Mouse (Mus musculus) thymus, postnatal 36 days (tissue): ENCODE measurements around the gene Dda1.
"Not testable (repeated sequence)": the region's sequence is repeated elsewhere in the genome, so short reads cannot be mapped to it uniquely, and the experiment has no call there.

Experiments
- DNase-seq, 2 experiments: peaks; one replicate each; pipeline ENCODE4 v3.0.0; 2022; ENCODE audit warnings: mixed read lengths in 2 of 2

The Dda1 gene

DNA sequence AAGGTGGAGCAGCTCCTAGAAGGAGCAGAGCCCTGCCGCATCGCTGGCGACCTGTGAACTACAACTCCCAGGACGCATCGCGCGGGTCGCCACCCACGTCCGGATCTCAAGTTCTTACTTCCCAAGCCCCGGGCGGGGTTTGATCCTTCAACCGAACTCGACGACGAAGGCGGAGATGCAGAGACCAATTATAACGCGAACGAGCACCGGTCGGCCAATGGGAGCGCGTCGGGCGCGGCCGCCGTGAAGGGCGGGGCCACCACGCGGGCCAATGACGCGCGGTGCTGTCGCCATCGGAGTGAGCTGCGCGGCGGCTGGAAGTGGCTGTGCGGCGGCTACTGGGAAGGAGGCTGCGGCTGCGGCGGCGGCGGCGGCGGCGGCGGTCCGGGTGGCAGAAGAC lies at the start of gene Dda1:
Gene Dda1 (plus strand): TSS at position 284 of the 400 bp plus-strand sequence.
- DNase-seq, result peak; percentile 95 to 98

GRCm38 (mm10) chr8:71422121-71422520 lies 46.9 kb upstream of the Dda1 start:
- DNase-seq, result no peak

- DNase-seq, result not testable (repeated sequence)
Measured at GRCm38 (mm10) chr8:71432935-71433334, 36.1 kb upstream of the Dda1 start.

DNA sequence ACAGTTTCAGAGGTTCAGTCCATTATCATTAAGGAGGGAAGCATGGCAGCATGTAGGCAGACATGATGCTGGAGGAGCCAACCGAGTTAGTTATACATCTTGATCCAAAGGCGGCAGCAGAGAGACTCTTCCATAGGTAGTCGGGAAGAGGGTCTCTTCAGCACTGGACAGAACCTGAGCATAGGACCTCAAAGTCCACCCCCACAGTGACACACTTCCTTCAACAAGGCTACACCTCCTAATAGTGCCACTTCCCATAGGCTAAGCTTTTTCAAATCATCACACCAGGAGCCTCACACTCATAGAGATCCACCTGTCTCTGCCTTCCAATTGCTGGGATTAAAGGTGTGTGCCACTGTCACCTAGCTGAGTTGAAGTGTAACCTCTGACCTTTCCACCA lies 32.0 kb upstream of the Dda1 start:
- no peak for DNase-seq

DNA sequence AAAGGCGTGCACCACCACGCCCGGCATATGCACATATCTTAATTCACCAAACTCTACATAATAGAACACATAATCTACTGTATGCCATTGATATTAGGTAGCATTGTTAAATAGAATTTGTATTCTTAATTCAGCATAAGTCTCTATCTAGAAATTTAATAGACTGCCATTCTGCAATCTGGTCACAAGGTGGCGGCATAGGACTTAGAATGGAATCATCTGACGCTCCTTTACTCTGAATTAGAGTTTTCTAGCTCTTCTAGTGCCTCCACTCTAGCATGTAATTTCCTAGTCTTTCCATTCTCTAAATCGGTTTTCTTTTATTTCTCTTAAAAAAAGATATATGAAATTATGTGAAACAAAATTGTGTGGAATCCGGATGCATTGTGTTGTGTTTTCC lies 27.6 kb upstream of the Dda1 start:
- no peak for DNase-seq

GRCm38 (mm10) chr8:71445096-71445495 lies 23.9 kb upstream of the Dda1 start:
- no peak for DNase-seq

- no peak for DNase-seq
Measured at GRCm38 (mm10) chr8:71451337-71451736, 17.7 kb upstream of the Dda1 start.

- DNase-seq, result no peak
Measured at GRCm38 (mm10) chr8:71451777-71452176, 17.2 kb upstream of the Dda1 start.

- DNase-seq, result no peak
Measured at GRCm38 (mm10) chr8:71452669-71453068, 16.3 kb upstream of the Dda1 start.

- no peak for DNase-seq
Measured at GRCm38 (mm10) chr8:71454668-71455067, 14.3 kb upstream of the Dda1 start.

GRCm38 (mm10) chr8:71456906-71457305 lies 12.1 kb upstream of the Dda1 start:
- no peak for DNase-seq

GRCm38 (mm10) chr8:71457659-71458270 lies 11.2 kb upstream of the Dda1 start:
- no peak for DNase-seq

- no peak for DNase-seq
Measured at GRCm38 (mm10) chr8:71460716-71461115, 8.3 kb upstream of the Dda1 start.

DNA sequence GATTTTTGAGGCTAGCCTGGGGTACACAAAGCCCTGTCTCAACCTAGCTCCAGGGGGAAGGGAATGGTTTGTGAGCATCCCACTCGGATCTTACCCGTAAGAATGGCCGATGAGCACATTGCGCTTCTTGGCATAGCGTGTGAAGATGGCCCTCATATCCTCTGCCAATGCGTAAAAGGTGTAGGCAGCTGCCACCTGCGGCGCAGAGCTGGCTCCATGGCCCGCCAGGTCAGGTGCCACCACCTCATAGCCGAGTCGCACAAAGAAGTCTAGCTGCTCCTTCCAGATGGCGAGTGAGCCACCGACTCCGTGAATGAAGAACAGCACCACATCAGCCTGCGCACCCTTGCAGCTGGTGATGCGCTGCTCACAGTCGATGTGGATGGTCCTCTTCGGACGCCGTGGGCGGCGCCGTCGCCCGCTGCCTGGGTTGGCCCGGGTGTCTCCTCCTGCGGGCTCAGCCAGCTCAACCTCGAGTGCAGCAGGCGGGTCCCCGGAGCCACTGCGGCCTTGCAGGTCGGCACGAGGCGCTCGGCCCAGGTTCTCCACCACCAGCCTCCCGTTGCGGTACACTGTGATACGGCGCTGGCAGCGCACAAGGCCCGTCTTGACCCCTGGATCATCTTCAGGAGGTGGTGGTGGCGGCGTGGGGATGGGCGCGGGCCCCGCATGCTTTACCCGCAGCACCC lies 7.7 kb upstream of the Dda1 start:
- DNase-seq, result peak in 1 of 2 experiments; percentile 46

DNA sequence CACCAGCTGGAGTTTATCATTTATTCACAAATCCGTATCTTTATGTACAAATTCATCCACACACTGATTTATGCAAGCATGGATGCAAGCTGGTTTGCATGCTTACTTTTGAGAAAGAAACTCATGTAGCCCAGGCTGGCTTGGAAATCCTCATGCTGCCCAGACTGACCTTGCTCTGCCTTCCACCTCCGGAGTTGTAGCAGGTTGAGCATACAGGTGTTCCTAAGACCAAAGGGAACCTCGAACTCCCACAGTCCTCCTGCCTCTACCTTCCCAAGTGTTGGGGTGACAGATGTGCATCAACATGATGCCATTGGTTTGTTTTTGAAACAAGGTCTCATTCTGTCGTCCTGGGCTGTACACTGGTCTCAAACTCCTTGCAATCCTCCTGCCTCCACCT lies 6.8 kb upstream of the Dda1 start:
- DNase-seq, result no peak

- peak; percentile 81 to 90 for DNase-seq
Measured at GRCm38 (mm10) chr8:71462786-71463185, 6.2 kb upstream of the Dda1 start.

DNA sequence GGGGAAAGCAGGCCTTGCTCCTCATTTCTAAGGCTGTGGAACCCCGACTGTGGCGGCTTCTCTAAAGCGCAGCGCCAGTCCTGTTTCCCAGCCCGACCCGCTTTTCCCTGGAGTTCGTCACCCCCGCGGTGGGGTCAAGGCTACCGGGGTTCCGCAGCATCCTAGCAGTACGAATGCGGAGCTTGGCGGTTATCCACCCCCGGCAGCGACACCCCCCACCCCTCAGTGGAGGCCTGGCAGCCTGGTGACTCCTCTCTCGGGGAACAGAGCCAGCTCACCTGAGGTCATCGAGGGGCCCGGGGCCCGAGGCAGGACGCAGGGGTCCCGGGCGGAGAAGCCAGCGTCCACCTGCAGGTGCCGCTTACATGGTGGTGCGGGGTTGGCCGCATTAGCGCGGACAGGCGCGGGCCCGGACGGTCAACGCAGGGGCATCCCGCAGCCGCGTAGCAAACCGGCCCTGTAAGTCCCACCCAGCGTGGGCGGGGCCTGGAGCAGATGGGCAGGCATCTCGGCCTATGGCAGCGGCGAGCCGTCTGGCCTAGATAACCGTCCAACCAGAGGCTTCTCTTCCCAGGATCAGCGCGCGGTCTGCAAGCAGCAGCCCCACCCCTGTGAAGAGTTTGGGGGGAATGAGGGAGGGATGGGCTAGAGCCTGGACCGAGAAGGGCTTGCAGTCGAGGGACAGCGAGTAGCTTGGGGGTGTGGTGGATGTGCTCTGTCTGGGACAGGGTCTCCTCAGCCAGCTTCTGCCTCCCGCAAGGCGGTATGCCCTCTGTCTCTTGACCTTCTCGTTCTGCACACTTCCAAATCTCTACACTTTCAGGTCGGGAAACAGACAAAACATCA lies 5.6 kb upstream of the Dda1 start, which contains the start of gene Abhd8:
Gene Abhd8 (minus strand): TSS at position 468 of the 846 bp plus-strand sequence.
- peak; percentile 97 to 99 for DNase-seq

- peak; percentile 99 for DNase-seq
Measured at GRCm38 (mm10) chr8:71464513-71465500, 4.2 kb upstream of the Dda1 start, which contains the start of gene Mrpl34. TSS of gene Mrpl34 (plus strand) at chr8:71464959.

GRCm38 (mm10) chr8:71465733-71466132 lies 3.3 kb upstream of the Dda1 start:
- DNase-seq, result no peak

DNA sequence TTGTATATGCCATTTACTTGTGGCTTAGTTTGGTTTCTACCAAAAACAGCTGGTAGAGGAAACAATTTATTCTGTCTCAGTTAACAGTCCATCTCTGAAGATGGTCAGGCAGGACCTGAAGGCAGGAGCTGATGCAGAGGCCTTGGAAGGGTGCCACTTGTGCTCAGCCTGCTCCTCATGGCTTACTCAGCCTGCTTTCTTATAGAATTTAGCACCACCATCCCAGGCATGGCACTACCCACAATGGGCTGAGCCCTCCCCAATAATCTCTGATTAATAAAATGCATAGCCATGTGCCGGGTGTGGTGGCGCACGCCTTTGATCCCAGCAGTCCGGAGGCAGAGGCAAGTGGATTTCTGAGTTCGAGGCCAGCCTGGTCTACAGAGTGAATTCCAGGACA lies 2.8 kb upstream of the Dda1 start:
- DNase-seq, result no peak

DNA sequence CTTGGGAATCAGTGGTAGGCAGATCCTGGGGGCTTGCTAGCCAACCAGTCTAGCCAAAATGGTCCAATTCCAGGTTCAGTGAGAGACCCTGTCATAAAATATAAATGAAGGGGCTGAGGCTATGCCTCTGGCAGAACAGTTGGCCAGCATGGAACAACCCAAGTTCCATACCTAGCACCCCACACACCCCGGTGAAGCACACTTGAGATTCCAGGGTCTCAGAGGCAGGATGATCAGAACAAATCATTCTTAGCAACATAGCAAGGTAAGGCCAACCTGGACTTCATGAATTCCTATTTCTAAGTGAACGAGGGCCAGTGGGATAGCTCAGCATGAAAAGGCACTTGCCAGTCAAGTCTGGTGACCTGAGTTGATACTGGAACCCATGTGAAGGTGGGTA lies 1.8 kb upstream of the Dda1 start:
- DNase-seq, result no peak

DNA sequence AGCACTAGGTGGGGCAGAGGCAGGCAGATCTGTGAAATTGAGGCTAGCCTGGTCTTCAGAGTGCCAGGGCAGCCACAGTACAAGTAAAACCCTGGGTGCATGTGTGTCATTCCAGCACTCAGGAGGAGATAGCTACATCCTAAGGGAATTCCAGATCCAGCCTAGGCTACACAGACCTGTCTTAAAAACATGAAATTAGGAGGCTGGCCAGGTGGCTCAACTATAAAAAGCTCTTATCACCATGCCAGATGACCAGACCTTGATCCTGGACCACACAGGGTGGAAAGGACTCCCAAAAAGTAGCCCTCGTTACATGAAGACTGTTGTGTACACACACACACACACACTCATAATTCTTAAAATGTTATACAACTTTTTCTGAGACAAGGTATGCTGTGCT lies 998 bp upstream of the Dda1 start:
- no peak for DNase-seq
